In genomic region chr1:170731865-170732595, GRCm38 (mm10) we compare ENCODE assay signal across 13 mouse cellular contexts.
A peak's percentile ranks its signal among the peaks of the same experiment; 100 is the strongest.
DNase-seq lines count a peak whose midpoint lies in the region; ATAC-seq lines count a peak whose summit lies in the region.
"Had no signal": no experiment of that assay in that cellular context is flagged by ENCODE, and none has a peak within 500 bp of the region (broad histone marks: within the 10 kb centered on the region; RNA-seq: fewer than 3 reads in every experiment).

No protein-coding gene starts in this region.

- H3K27me3 ChIP-seq in limb, embryonic 12.5 days: no peaks in the 10 kb centered on the region
- no peaks in the 10 kb centered on the region for H3K27me3 ChIP-seq in limb, embryonic 10.5 days (ENCODE audit: low read depth, poor library complexity, severe bottlenecking)
- H3K27me3 ChIP-seq in midbrain, embryonic 13.5 days: no peaks in the 10 kb centered on the region
- no peaks in the 10 kb centered on the region for H3K27me3 ChIP-seq in hindbrain, embryonic 10.5 days (ENCODE audit: insufficient read depth, poor library complexity, severe bottlenecking)
- H3K27me3 ChIP-seq: neural tube, embryonic 15.5 days had no signal

- WGBS in limb, embryonic 12.5 days: 72% methylated on average over 11 of the region's 11 CpGs
- WGBS in limb, embryonic 10.5 days: 81% methylated on average over 11 of the region's 11 CpGs
- 87% methylated on average over 11 of the region's 11 CpGs for WGBS in midbrain, embryonic 13.5 days
- WGBS in hindbrain, embryonic 10.5 days: 85% methylated on average over 11 of the region's 11 CpGs

- no peaks in the 10 kb centered on the region for H3K9me3 ChIP-seq in limb, embryonic 12.5 days
- H3K9me3 ChIP-seq in limb, embryonic 10.5 days (replicated peaks): no peaks in the 10 kb centered on the region
- H3K9me3 ChIP-seq in midbrain, embryonic 13.5 days: no peaks in the 10 kb centered on the region
- no peaks in the 10 kb centered on the region for H3K9me3 ChIP-seq in hindbrain, embryonic 10.5 days
- H3K9me3 ChIP-seq: G1E; neural tube, embryonic 15.5 days had no signal

- H3K9ac ChIP-seq in limb, embryonic 12.5 days (replicated peaks): no peak overlapping the region
- H3K9ac ChIP-seq in midbrain, embryonic 13.5 days (replicated peaks): no peak overlapping the region
- H3K9ac ChIP-seq: neural tube, embryonic 15.5 days had no signal

- peak overlapping the region; percentile 84 for H3K27ac ChIP-seq in limb, embryonic 12.5 days
- H3K27ac ChIP-seq in limb, embryonic 10.5 days: no peak overlapping the region; the same call in 1 of the 2 replicates
- no peak overlapping the region for H3K27ac ChIP-seq in midbrain, embryonic 13.5 days
- H3K27ac ChIP-seq in hindbrain, embryonic 10.5 days: no peak overlapping the region
- H3K27ac ChIP-seq: neural tube, embryonic 15.5 days had no signal

- peaks cover 25% of the 10 kb centered on the region for H3K4me1 ChIP-seq in limb, embryonic 12.5 days (replicated peaks)
- no peaks in the 10 kb centered on the region for H3K4me1 ChIP-seq in limb, embryonic 10.5 days
- no peaks in the 10 kb centered on the region for H3K4me1 ChIP-seq in midbrain, embryonic 13.5 days (replicated peaks)
- H3K4me1 ChIP-seq in hindbrain, embryonic 10.5 days (replicated peaks): no peaks in the 10 kb centered on the region
- H3K4me1 ChIP-seq: neural tube, embryonic 15.5 days had no signal

- DNase-seq in frontal cortex, adult 2 months (ENCODE audit: extremely low spot score in 1 of 2, low spot score in 1 of 2): peak; percentile 45 to 71
- no peak for DNase-seq in frontal cortex, postnatal 10 days (ENCODE audit: low spot score in 2 of 2)
- no peak for DNase-seq in limb, embryonic 10.5 days (ENCODE audit: low spot score)
- DNase-seq in left cerebral cortex, postnatal 14 days (ENCODE audit: low spot score in 2 of 2): peak; percentile 26 to 50
- DNase-seq in telencephalon, adult 2 months (ENCODE audit: low read depth, low spot score): peak; percentile 79
- no peak for DNase-seq in hindbrain, embryonic 10.5 days (ENCODE audit: low spot score)
- DNase-seq: cerebellum, adult 9-11 months; gastrocnemius, postnatal 36 days; lung, adult 2 months had no signal

- H3K4me2 ChIP-seq in limb, embryonic 12.5 days: no peak overlapping the region
- no peak overlapping the region for H3K4me2 ChIP-seq in midbrain, embryonic 13.5 days (replicated peaks)
- H3K4me2 ChIP-seq: neural tube, embryonic 15.5 days had no signal

- no peaks in the 10 kb centered on the region for H3K36me3 ChIP-seq in limb, embryonic 12.5 days
- H3K36me3 ChIP-seq in limb, embryonic 10.5 days: no peaks in the 10 kb centered on the region
- no peaks in the 10 kb centered on the region for H3K36me3 ChIP-seq in midbrain, embryonic 13.5 days
- no peaks in the 10 kb centered on the region for H3K36me3 ChIP-seq in hindbrain, embryonic 10.5 days
- H3K36me3 ChIP-seq: neural tube, embryonic 15.5 days had no signal

- intact Hi-C loops in left cerebral cortex, postnatal 14 days (cut with DNase I): no loop called here

- H3K4me3 ChIP-seq in limb, embryonic 12.5 days (replicated peaks): no peak overlapping the region
- H3K4me3 ChIP-seq in limb, embryonic 10.5 days: no peak overlapping the region
- H3K4me3 ChIP-seq in midbrain, embryonic 13.5 days (replicated peaks): no peak overlapping the region
- no peak overlapping the region for H3K4me3 ChIP-seq in hindbrain, embryonic 10.5 days
- H3K4me3 ChIP-seq: neural tube, embryonic 15.5 days had no signal

- peak; percentile 52; the same call in 1 of the 2 replicates for ATAC-seq in limb, embryonic 12.5 days (ENCODE audit: insufficient number of reproducible peaks, insufficient read depth, low FRiP score, low TSS enrichment, low read depth)
- no peak for ATAC-seq in midbrain, embryonic 13.5 days

Comparison
In these comparisons a context has a peak if more than half of its experiments do, and no peak if none do; other contexts are left out.
1. DNase-seq: peak in frontal cortex, adult 2 months (2 of 2), left cerebral cortex, postnatal 14 days (2 of 2) and telencephalon, adult 2 months (single experiment); none in frontal cortex, postnatal 10 days (0 of 2), limb, embryonic 10.5 days (single experiment) and hindbrain, embryonic 10.5 days (single experiment).